Mouse (Mus musculus): Measurements from ENCODE around the gene Eef1a1. TPM values are rescaled to one million over a fixed set of nuclear protein-coding genes. Genes with fewer than 3 reads are reported as not detected.

The Eef1a1 gene
- polyA plus RNA-seq (2016; fragmentation: Nextera tagmentation; extraction: Ambion mirVana): 3,994 and 4,016 TPM in 2 replicates

DNA sequence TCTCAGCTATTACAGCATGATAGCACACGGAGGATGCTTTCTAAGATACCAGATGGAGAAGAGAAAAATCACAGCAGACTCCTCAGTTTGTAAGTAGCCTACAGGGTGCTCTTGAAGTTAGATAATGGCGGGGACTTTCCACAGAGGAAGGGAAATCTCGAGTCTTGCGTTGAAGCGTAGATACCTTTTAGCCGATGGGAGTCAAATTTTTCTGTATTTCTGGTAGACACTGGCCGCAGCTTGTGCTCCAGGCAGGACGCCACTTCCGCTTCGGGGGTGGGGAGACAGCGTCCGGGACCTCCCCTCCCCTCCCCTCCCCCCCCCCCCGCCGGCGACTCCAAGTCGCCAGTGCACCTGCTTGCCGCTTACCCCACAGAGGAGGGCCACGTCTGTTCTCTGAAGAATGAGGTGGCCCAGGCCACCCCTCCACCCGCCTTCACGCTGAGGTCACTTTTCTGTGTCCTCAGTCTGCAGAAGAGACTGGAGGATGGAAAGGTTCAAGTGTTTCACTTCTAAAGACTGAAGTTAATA lies at the start of gene Eef1a1:
Gene Eef1a1, minus strand, starts transcription at position 262 of the 531 bp plus-strand sequence.
- H3K36me3 ChIP-seq (replicated peaks): no peaks in the 10 kb centered on the region

GRCm38 (mm10) chr9:78538421-78538820 lies 49.5 kb upstream of the Eef1a1 start:
- Histone ChIP-seq H3K27me3 (ENCODE audit: poor library complexity, severe bottlenecking) (no peaks in the 10 kb centered on the region), H3K36me3 (replicated peaks) (peaks cover 6% of the 10 kb centered on the region; the same call in 1 of the 2 replicates), H3K4me3 (no peak overlapping the region), H3K4me1 (no peaks in the 10 kb centered on the region), H3K27ac (no peak overlapping the region), H3K9me3 (no peaks in the 10 kb centered on the region)
- WGBS: 81% methylated on average over 6 of the region's 6 CpGs
- DNase-seq (ENCODE audit: extremely low spot score, low spot score): no peak

More for the DNA sequence above, at the start of gene Eef1a1:
- H3K4me1 ChIP-seq: peaks cover 19% of the 10 kb centered on the region
- no peaks in the 10 kb centered on the region for H3K9me3 ChIP-seq
- peak; percentile 42 for DNase-seq (ENCODE audit: extremely low spot score, low spot score)
- H3K27me3 ChIP-seq (ENCODE audit: poor library complexity, severe bottlenecking): no peaks in the 10 kb centered on the region
- H3K4me3 ChIP-seq: peak within 1 kb of the TSS; percentile 48
- 3% methylated on average over 19 of the region's 20 CpGs for WGBS
- H3K27ac ChIP-seq: peak within 1 kb of the TSS; percentile 85

DNA sequence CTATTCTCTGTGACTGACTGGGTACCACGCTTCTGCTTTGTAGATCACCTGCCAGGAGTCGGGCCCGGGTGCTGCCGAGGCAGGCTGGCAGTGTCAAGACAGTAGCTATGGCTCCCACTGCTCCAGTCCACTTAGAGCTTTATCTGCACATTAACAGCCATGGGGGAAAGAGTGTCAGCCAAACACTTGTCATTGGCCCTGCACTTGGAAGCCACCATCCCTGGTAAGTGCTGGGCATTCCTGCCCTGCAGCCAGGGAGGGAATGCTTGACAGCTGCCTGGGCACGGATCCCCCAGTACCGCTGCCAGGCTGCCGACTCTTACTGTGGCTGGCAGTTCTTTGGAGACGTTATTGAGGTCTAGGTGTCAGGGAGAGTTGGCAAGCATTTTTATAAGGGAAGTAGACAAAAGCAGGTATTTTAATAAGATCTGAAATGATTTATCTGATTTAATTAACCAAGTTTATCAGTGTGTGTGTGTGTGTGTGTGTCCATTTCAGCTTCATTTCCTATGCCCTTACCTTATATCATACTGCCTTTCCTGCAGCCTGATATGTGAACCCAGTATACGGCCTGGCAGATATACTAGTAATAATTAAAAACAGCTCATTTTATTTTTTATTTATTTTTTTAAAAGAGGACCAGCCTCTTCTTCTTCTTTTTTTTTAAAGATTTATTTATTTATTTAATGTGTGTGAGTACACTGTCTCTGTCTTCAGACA lies 48.4 kb upstream of the Eef1a1 start:
- Histone ChIP-seq H3K4me3 (no peak overlapping the region), H3K4me1 (peaks cover 3% of the 10 kb centered on the region; the same call in 1 of the 2 replicates), H3K27me3 (ENCODE audit: poor library complexity, severe bottlenecking) (no peaks in the 10 kb centered on the region), H3K27ac (no peak overlapping the region), H3K9me3 (no peaks in the 10 kb centered on the region), H3K36me3 (replicated peaks) (peaks cover 6% of the 10 kb centered on the region; the same call in 1 of the 2 replicates)
- WGBS: 88% methylated on average over 9 of the region's 9 CpGs
- no peak for DNase-seq (ENCODE audit: extremely low spot score, low spot score)

DNA sequence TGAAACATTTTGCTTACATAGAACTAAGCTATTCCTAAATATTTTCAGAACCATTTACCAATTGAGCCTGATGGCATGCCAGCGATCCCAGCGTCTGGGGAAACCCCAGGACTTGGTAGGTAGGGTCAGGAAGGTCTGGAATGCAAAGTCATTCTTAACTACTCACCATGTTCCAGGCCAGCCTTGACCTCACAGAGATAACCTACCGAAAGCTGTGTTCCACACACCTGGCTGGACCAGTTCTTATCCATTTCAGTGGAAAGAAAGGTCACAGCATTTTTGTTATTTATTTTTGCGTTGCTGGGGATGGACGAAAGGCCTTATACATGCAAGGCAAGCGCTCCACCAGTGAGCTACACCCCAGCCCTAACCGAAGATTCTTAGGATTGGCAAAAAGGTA lies 45.7 kb upstream of the Eef1a1 start:
- Histone ChIP-seq H3K27me3 (ENCODE audit: poor library complexity, severe bottlenecking) (no peaks in the 10 kb centered on the region), H3K27ac (no peak overlapping the region), H3K9me3 (no peaks in the 10 kb centered on the region), H3K36me3 (replicated peaks) (peaks cover 6% of the 10 kb centered on the region; the same call in 1 of the 2 replicates), H3K4me1 (peaks cover 7% of the 10 kb centered on the region; the same call in 1 of the 2 replicates), H3K4me3 (no peak overlapping the region)
- no peak for DNase-seq (ENCODE audit: extremely low spot score, low spot score)
- WGBS: 92% methylated on average over 7 of the region's 7 CpGs

DNA sequence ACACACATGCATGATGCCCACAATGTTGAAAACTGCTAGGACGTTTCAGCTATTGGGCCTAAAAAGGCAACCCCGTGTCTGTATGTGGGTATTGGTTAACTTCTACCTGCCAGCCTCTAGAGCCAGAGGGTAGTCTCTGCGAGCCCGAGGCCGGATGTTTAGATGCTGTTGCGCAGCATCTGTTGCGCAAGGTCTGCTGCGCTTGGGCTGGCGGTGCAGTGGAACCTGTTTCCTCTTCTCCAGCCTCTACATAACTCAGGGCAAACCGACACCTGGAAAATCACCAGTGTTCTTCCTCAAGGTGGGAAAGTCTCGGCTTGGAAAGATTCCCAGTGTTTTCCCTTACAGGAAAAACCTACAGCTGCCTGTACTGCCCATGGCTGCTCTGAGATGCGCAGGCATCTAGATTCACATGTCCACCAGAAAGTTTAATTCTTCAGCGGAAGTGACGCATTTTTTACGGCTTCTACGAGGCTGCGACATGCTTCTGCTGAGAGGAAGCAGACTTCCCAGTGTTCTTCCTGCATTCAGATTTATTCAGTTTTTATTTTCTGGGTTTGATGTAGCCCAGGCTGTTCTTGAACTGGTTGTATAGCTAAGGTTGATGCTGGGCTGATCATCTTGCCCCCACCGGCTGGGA lies 44.5 kb upstream of the Eef1a1 start:
- H3K4me3 ChIP-seq: no peak overlapping the region
- H3K27me3 ChIP-seq (ENCODE audit: poor library complexity, severe bottlenecking): no peaks in the 10 kb centered on the region
- WGBS: 85% methylated on average over 18 of the region's 18 CpGs
- H3K9me3 ChIP-seq: no peaks in the 10 kb centered on the region
- H3K4me1 ChIP-seq: peaks cover 8% of the 10 kb centered on the region
- H3K36me3 ChIP-seq (replicated peaks): peaks cover 6% of the 10 kb centered on the region; the same call in 1 of the 2 replicates
- no peak for DNase-seq (ENCODE audit: extremely low spot score, low spot score)
- H3K27ac ChIP-seq: no peak overlapping the region

DNA sequence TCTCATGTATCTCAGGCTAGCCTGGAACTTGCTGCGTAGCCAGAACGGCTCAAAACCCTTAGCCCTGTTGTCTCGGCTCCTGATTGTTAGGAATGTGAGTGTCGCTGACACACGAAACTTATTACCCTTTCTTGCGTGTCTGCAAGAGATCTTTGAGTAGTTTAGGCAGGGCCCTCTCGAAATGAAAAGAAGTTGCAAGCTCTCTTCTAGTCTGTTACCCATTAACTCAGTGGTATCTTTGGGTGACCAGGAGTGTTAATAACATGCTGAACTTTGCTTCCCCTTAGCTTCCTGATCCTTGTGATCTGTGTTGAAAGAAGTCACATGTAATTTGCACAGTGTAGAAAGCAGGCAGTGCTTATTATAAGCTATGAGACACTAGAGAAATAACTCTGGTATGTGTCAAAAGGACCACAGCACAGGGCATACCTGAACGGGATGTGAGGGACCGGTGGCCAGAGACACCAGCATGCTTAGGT lies 43.4 kb upstream of the Eef1a1 start:
- H3K4me3 ChIP-seq: no peak overlapping the region
- no peaks in the 10 kb centered on the region for H3K27me3 ChIP-seq (ENCODE audit: poor library complexity, severe bottlenecking)
- no peak for DNase-seq (ENCODE audit: extremely low spot score, low spot score)
- peaks cover 15% of the 10 kb centered on the region for H3K4me1 ChIP-seq
- H3K36me3 ChIP-seq (replicated peaks): peaks cover 6% of the 10 kb centered on the region; the same call in 1 of the 2 replicates
- 79% methylated on average over 9 of the region's 9 CpGs for WGBS
- H3K9me3 ChIP-seq: no peaks in the 10 kb centered on the region
- no peak overlapping the region for H3K27ac ChIP-seq

DNA sequence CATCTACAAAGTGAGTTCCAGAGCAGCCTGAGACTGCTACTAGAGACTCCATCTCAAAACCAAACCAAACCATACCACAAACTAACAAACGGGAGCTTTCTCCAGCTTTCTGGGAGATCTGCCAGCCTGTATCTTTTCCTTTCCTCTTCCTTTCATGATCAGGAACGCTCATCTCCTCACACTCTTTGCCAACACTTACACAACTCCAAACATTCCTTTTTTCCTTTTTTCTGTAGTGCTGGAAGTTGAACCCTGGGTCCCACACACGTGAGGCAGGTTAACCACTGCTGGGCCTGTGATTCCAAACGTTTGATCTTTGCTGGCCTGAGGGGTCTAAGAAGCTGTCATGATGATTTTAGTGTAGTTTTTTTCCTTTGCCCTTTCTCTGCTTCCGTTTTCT lies 42.9 kb upstream of the Eef1a1 start:
- Histone ChIP-seq H3K27ac (no peak overlapping the region), H3K9me3 (no peaks in the 10 kb centered on the region), H3K36me3 (replicated peaks) (peaks cover 4% of the 10 kb centered on the region; the same call in 1 of the 2 replicates), H3K4me1 (peaks cover 21% of the 10 kb centered on the region), H3K4me3 (no peak overlapping the region), H3K27me3 (ENCODE audit: poor library complexity, severe bottlenecking) (no peaks in the 10 kb centered on the region)
- no peak for DNase-seq (ENCODE audit: extremely low spot score, low spot score)
- WGBS: 64% methylated on average over 5 of the region's 5 CpGs

DNA sequence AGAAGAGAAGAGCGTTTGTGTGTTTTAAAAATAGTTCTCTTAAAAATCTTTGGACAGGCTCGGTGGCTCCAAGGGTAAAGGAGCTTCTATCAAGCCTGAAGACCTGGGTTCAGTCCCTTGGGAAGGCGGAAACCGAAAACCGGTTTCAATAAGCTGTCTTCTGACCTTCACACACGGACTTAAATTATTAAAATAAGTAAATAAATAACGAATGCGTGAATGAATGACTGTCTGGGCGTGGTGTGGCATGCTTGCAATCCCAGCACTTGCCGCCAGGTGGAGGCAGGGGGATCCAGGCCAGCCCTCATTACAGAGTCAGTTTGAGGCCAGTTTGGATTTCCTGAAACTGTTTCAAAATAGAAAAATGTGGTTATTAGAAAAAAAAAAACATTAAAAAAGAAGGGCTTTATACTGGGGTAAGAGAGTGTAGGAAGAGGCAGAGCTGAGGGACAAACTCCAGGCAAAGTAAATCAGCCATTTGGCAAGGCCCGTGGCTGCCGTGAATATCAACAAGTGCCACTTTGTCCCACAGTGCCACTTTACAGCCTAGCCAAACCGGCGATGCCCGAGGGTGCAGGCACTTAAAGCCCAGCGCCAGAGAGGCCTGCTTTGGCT lies 38.9 kb upstream of the Eef1a1 start:
- 8% methylated on average over 16 of the region's 16 CpGs for WGBS
- DNase-seq (ENCODE audit: extremely low spot score, low spot score): peak; percentile 83
- H3K4me3 ChIP-seq: peak overlapping the region; percentile 64
- H3K27ac ChIP-seq: peak overlapping the region; percentile 92
- peaks cover 35% of the 10 kb centered on the region for H3K36me3 ChIP-seq (replicated peaks)
- H3K27me3 ChIP-seq (ENCODE audit: poor library complexity, severe bottlenecking): no peaks in the 10 kb centered on the region
- peaks cover 43% of the 10 kb centered on the region for H3K4me1 ChIP-seq
- no peaks in the 10 kb centered on the region for H3K9me3 ChIP-seq

DNA sequence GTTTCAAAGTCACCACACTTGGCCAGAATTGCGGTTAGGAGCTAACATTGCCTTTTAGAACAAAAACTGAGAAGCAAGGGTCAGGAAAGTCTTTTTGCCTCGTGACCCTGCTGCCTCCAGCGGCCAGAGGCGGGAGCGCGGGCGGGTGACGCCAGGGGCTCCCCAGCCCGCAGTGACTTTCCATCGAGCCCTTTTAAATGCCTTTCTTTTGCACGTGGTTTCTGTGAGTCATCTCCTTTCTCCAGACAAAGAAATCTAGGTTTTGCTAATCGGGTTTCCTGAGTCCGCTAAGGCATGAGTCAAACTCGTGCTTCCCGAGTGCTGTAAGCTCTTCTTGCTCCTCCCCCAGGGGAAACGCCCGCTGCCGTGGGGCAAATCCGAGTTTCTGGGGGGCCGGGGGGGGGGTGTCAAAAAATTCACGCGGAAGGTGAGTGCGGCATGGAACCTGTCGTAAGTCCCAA lies 38.4 kb upstream of the Eef1a1 start:
- H3K27ac ChIP-seq: peak overlapping the region; percentile 92
- peak; percentile 81 for DNase-seq (ENCODE audit: extremely low spot score, low spot score)
- under 1% methylated on average over 24 of the region's 24 CpGs for WGBS
- H3K27me3 ChIP-seq (ENCODE audit: poor library complexity, severe bottlenecking): no peaks in the 10 kb centered on the region
- H3K4me3 ChIP-seq: peak overlapping the region; percentile 64
- peaks cover 41% of the 10 kb centered on the region for H3K36me3 ChIP-seq (replicated peaks)
- H3K4me1 ChIP-seq: peaks cover 41% of the 10 kb centered on the region
- no peaks in the 10 kb centered on the region for H3K9me3 ChIP-seq

DNA sequence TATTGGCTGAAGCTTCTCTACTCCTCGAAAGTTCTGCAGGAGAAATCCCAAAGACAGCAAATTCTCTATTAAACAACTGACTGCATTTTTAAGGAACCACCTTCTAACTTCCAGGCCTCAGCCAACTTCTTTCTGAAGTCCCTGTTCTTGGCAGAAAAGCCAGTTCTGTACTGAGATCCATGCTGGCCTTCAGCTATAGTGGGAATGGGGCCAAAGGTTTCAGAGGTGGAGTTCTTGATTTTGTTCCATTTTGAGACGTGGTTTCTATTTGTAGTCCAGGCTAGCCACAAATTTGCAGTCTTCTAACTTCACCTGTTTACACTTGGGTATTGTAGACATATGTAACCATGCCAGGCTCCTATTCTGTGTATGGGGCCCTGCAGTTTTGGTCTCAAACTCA lies 37.3 kb upstream of the Eef1a1 start:
- no peaks in the 10 kb centered on the region for H3K27me3 ChIP-seq (ENCODE audit: poor library complexity, severe bottlenecking)

DNA sequence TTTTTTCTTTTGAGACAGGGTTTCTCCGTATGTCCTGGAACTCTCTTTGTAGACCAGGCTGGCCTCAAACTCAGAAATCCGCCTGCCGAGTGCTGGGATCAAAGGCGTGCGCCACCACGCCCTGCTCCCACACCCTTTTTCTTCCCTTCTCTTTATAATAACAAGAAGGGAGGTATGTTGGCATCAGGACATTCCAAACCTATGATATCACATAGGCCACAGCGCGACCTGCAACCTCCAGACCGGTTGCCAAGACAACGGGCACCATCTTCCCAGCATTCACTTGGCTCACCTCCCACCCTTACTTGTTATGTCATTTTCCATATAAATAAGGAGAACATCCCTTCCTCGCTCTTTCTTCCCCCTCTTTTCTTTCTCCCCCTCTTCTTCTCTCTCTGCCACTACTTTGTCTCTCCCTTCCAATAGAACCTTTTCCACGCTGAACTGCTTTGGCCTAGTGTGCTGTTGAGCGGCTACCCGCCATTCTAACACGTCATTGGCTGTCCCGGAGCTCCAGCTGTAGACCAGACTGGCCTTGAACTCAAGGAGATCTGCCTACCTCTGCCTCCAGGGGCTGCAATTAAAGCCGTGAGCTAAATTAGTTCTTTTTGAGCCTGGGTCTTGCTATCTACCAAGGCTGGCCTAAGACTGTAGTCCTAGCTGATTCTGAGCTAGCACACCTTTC lies 36.6 kb upstream of the Eef1a1 start:
- Histone ChIP-seq H3K36me3 (replicated peaks) (peaks cover 42% of the 10 kb centered on the region), H3K27ac (no peak overlapping the region), H3K9me3 (no peaks in the 10 kb centered on the region), H3K4me1 (peaks cover 50% of the 10 kb centered on the region), H3K4me3 (no peak overlapping the region), H3K27me3 (ENCODE audit: poor library complexity, severe bottlenecking) (no peaks in the 10 kb centered on the region)
- DNase-seq (ENCODE audit: extremely low spot score, low spot score): no peak
- WGBS: 96% methylated on average over 17 of the region's 17 CpGs

More for the DNA sequence above, 37.3 kb upstream of the Eef1a1 start:
- WGBS: 89% methylated on average over 2 of the region's 2 CpGs
- H3K4me3 ChIP-seq: no peak overlapping the region
- DNase-seq (ENCODE audit: extremely low spot score, low spot score): no peak
- H3K9me3 ChIP-seq: no peaks in the 10 kb centered on the region
- no peak overlapping the region; the same call in 1 of the 2 replicates for H3K27ac ChIP-seq
- peaks cover 44% of the 10 kb centered on the region for H3K4me1 ChIP-seq
- peaks cover 42% of the 10 kb centered on the region for H3K36me3 ChIP-seq (replicated peaks)

DNA sequence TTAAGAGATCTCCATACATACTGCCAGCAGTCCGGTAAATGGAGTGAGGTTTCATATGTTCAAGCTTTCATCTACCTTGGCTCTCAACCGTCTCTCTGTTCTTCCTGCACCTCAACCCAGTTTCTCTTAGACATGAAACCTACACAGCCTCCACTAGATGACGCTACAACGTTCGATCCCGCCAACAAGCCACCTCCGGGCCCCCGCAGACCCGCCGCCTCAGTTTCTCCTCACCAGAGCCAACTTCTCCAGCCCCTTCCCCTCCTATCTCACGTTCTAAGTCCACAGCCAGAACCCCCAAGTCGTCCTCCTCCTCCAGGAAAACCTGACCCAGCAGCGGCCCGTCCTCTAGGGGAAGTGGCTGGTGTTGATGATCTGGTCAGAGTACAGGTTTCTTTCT lies 32.7 kb upstream of the Eef1a1 start:
- Histone ChIP-seq H3K36me3 (replicated peaks) (peaks cover 42% of the 10 kb centered on the region), H3K4me3 (peak overlapping the region; percentile 64)
- WGBS: 28% methylated on average over 14 of the region's 14 CpGs

More for the DNA sequence above, 32.7 kb upstream of the Eef1a1 start:
- no peaks in the 10 kb centered on the region for H3K27me3 ChIP-seq (ENCODE audit: poor library complexity, severe bottlenecking)
- H3K9me3 ChIP-seq: no peaks in the 10 kb centered on the region
- peaks cover 48% of the 10 kb centered on the region for H3K4me1 ChIP-seq
- H3K27ac ChIP-seq: peak overlapping the region; percentile 93
- peak; percentile 59 for DNase-seq (ENCODE audit: extremely low spot score, low spot score)
